Comparison of ENCODE assay signal across 9 mouse cellular contexts in genomic region chr11:107276337-107276736, GRCm38 (mm10).
A peak's percentile ranks its signal among the peaks of the same experiment; 100 is the strongest.
DNase-seq lines count a peak whose midpoint lies in the region; ATAC-seq and TF ChIP-seq lines count a peak whose summit lies in the region.
"Had no signal": no experiment of that assay in that cellular context is flagged by ENCODE, and none has a peak within 500 bp of the region (broad histone marks: within the 10 kb centered on the region; RNA-seq: fewer than 3 reads in every experiment).

No protein-coding gene starts in this region.

- H3K27ac ChIP-seq in hindbrain, postnatal 0 days = no peak overlapping the region
- H3K27ac ChIP-seq in hindbrain, embryonic 10.5 days = no peak overlapping the region
- no peak overlapping the region for H3K27ac ChIP-seq in liver, embryonic 14.5 days
- H3K27ac ChIP-seq: limb, embryonic 13.5 days; macrophage had no signal

- 76% methylated on average over 3 of the region's 3 CpGs for WGBS in hindbrain, postnatal 0 days
- 74% methylated on average over 3 of the region's 3 CpGs for WGBS in hindbrain, embryonic 10.5 days
- 61% methylated on average over 3 of the region's 3 CpGs for WGBS in liver, embryonic 14.5 days (ENCODE audit: insufficient replicate concordance)

- 0 out of 2 replicates have a peak, but pooled peaks have one; percentile 35 for ATAC-seq in hindbrain, postnatal 0 days
- ATAC-seq in liver, embryonic 14.5 days (ENCODE audit: insufficient read depth) = peak; percentile 40; the same call in 1 of the 2 replicates

- H3K9ac ChIP-seq in hindbrain, postnatal 0 days (replicated peaks; ENCODE audit: low read length) = no peak overlapping the region
- no peak overlapping the region for H3K9ac ChIP-seq in liver, embryonic 14.5 days (replicated peaks)
- H3K9ac ChIP-seq: limb, embryonic 13.5 days had no signal

- no peak for DNase-seq in hindbrain, postnatal 0 days (ENCODE audit: low spot score)
- DNase-seq in hindbrain, embryonic 10.5 days (ENCODE audit: low spot score) = no peak
- DNase-seq in A20 (ENCODE audit: low read depth, low spot score) (peak; percentile 49), ES-CJ7 (ENCODE audit: low read depth, low spot score) (peak; percentile 54)
- DNase-seq in liver, embryonic 14.5 days (ENCODE audit: low read depth in 3 of 3, low spot score in 3 of 3) = no peak
- no peak for DNase-seq in adrenal gland, postnatal 4 days (ENCODE audit: low spot score in 2 of 2)
- no peak for DNase-seq in kidney, adult 9 months

- no peaks in the 10 kb centered on the region for H3K9me3 ChIP-seq in hindbrain, postnatal 0 days (ENCODE audit: low read length)
- no peaks in the 10 kb centered on the region for H3K9me3 ChIP-seq in hindbrain, embryonic 10.5 days
- H3K9me3 ChIP-seq in liver, embryonic 14.5 days (ENCODE audit: control insufficient read depth, low read length) = no peaks in the 10 kb centered on the region
- H3K9me3 ChIP-seq: limb, embryonic 13.5 days had no signal

- H3K4me3 ChIP-seq in hindbrain, postnatal 0 days (ENCODE audit: low read length) = no peak overlapping the region
- H3K4me3 ChIP-seq in hindbrain, embryonic 10.5 days = no peak overlapping the region
- H3K4me3 ChIP-seq in liver, embryonic 14.5 days (ENCODE audit: insufficient read depth in 1 of 2, low read depth in 2 of 2, low read length in 2 of 2) = no peak overlapping the region
- H3K4me3 ChIP-seq: limb, embryonic 13.5 days had no signal

- TF ChIP-seq CTCF in hindbrain, postnatal 0 days (IDR thresholded peaks at IDR 0.05; ENCODE audit: low read depth) = peak; percentile 25; the same call in 1 of the 2 replicates
- peak; percentile 9; the same call in 1 of the 2 replicates for TF ChIP-seq CTCF in liver, embryonic 14.5 days (IDR thresholded peaks at IDR 0.05; ENCODE audit: low read depth)

- no peak for TF ChIP-seq EP300 in liver, embryonic 14.5 days (IDR thresholded peaks at IDR 0.05; ENCODE audit: low read depth)

- peaks cover 7% of the 10 kb centered on the region; the same call in 1 of the 2 replicates for H3K4me1 ChIP-seq in hindbrain, postnatal 0 days (ENCODE audit: insufficient read depth, low read length)
- peaks cover 50% of the 10 kb centered on the region for H3K4me1 ChIP-seq in hindbrain, embryonic 10.5 days (replicated peaks)
- H3K4me1 ChIP-seq in liver, embryonic 14.5 days (replicated peaks; ENCODE audit: control insufficient read depth in 2 of 2, insufficient read depth in 2 of 2, low read length in 1 of 2) = peaks cover 0 to 19% of the 10 kb centered on the region in 2 experiments; a peak in 2 of 4 replicates

- no peak overlapping the region for H3K4me2 ChIP-seq in hindbrain, postnatal 0 days (ENCODE audit: low read depth, low read length)
- H3K4me2 ChIP-seq in liver, embryonic 14.5 days (ENCODE audit: low read depth) = no peak overlapping the region
- H3K4me2 ChIP-seq: limb, embryonic 13.5 days had no signal

- H3K27me3 ChIP-seq in hindbrain, postnatal 0 days (ENCODE audit: insufficient read depth, low read length) = no peaks in the 10 kb centered on the region
- no peaks in the 10 kb centered on the region for H3K27me3 ChIP-seq in hindbrain, embryonic 10.5 days (ENCODE audit: insufficient read depth, poor library complexity, severe bottlenecking)
- H3K27me3 ChIP-seq in liver, embryonic 14.5 days (ENCODE audit: control insufficient read depth, insufficient read depth, low read length) = no peaks in the 10 kb centered on the region
- H3K27me3 ChIP-seq: limb, embryonic 13.5 days had no signal

- H3K36me3 ChIP-seq in hindbrain, postnatal 0 days (ENCODE audit: insufficient read depth, low read length) = no peaks in the 10 kb centered on the region
- no peaks in the 10 kb centered on the region for H3K36me3 ChIP-seq in hindbrain, embryonic 10.5 days
- no peaks in the 10 kb centered on the region for H3K36me3 ChIP-seq in liver, embryonic 14.5 days (replicated peaks; ENCODE audit: control insufficient read depth, insufficient read depth, low read depth)
- H3K36me3 ChIP-seq: limb, embryonic 13.5 days had no signal

Comparison
In these comparisons a context has a peak if more than half of its experiments do, and no peak if none do; other contexts are left out.
1. DNase-seq: peak in A20 (single experiment) and ES-CJ7 (single experiment); none in hindbrain, postnatal 0 days (single experiment), hindbrain, embryonic 10.5 days (single experiment), liver, embryonic 14.5 days (0 of 3), adrenal gland, postnatal 4 days (0 of 2) and kidney, adult 9 months (single experiment).